Mouse (Mus musculus) embryonic fibroblast, embryonic 13.5 days (primary cell): Measurements from ENCODE around the gene Wnt3.

Experiments
- CTCF ChIP-seq: IDR thresholded peaks from 2 replicates; pipeline ENCODE4 v1.5.1; 2011; ENCODE audit warnings: mild to moderate bottlenecking, control low read depth, low read length, moderate library complexity, borderline replicate concordance; ENCODE audit not compliant: insufficient read depth
- POLR2A ChIP-seq: IDR thresholded peaks from 2 replicates; pipeline ENCODE4 v1.6.1; 2011; ENCODE audit warnings: low read depth, mild to moderate bottlenecking, control low read depth, low read length, moderate library complexity

- TF ChIP-seq CTCF (no peak), POLR2A (no peak)
Observed at GRCm38 (mm10) chr11:103828866-103829265, 54.9 kb downstream of the Wnt3 start.
